8 mouse cellular contexts compared by ENCODE assay signal in genomic region chr16:45582512-45582911, GRCm38 (mm10). TPM values are rescaled to one million over a fixed set of nuclear protein-coding genes. Genes with fewer than 3 reads are reported as not detected.
DNase-seq lines count a peak whose midpoint lies in the region; ATAC-seq and TF ChIP-seq lines count a peak whose summit lies in the region.

No protein-coding gene starts in this region.

- no peaks in the 10 kb centered on the region for H3K36me3 ChIP-seq in small intestine, adult 2 months (ENCODE audit: control insufficient read depth, insufficient read depth, low read length)

- ATAC-seq in granulocyte monocyte progenitor cell, adult 5-6 weeks (replicated peaks; ENCODE audit: poor library complexity, severe bottlenecking), result peak; percentile 63; the same call in 1 of the 2 replicates

- no peak for TF ChIP-seq POLR2A in small intestine, adult 2 months (IDR thresholded peaks at IDR 0.05; ENCODE audit: low read depth, low read length)

- H3K4me1 ChIP-seq in small intestine, adult 2 months (ENCODE audit: control insufficient read depth, insufficient read depth, insufficient read length, low read length), result no peaks in the 10 kb centered on the region

- TF ChIP-seq CTCF in small intestine, adult 2 months (IDR thresholded peaks at IDR 0.05; ENCODE audit: extremely low read depth, insufficient read length, insufficient replicate concordance, low read depth, low read length), result peak; percentile 26; the same call in 1 of the 2 replicates

- 40% methylated on average over 2 of the region's 2 CpGs for WGBS in small intestine, adult 2 months

- no peak overlapping the region for H3K27ac ChIP-seq in small intestine, adult 2 months (ENCODE audit: insufficient read depth, low read depth, low read length)

- peak; percentile 1 for DNase-seq in gastrocnemius, adult 18-20 months (ENCODE audit: low spot score)
- DNase-seq in gastrocnemius, postnatal 10 days, result no peak
- peak; percentile 30 to 46 for DNase-seq in right cerebral cortex, postnatal 10 days (ENCODE audit: low spot score in 2 of 2)
- DNase-seq in right cerebral cortex, postnatal 25 days, result no peak
- no peak for DNase-seq in frontal cortex, postnatal 14 days (ENCODE audit: low spot score in 2 of 2)
- no peak for DNase-seq in MN1 (ENCODE audit: low spot score)

- H3K27me3 ChIP-seq in small intestine, adult 2 months (ENCODE audit: control insufficient read depth, insufficient read depth, low read length), result no peaks in the 10 kb centered on the region

- no peak overlapping the region for H3K4me3 ChIP-seq in small intestine, adult 2 months (ENCODE audit: low read depth, low read length)

RNA-seq across cellular contexts. Expression of gene Gcsam, which starts 27.7 kb away (rescaled TPM):
- total RNA-seq in gastrocnemius, adult 18-20 months (2021), result under 1 TPM in 1 of 2 experiments, not detected in 1; 0.17 TPM
- total RNA-seq in gastrocnemius, postnatal 10 days (2021), result under 1 TPM; 0.14 to 0.25 TPM
- total RNA-seq in granulocyte monocyte progenitor cell, adult 5-6 weeks (2014; fragmentation: Nextera tagmentation), result not detected in 2 replicates
- total RNA-seq in granulocyte monocyte progenitor cell, adult 5-6 weeks (2017), result 0.04 TPM in 1 of 2 replicates, not detected in the other
- 0.06 and 0.11 TPM in 2 replicates for polyA plus RNA-seq in small intestine, adult 2 months (2012; rRNA removed)

RNA-seq across cellular contexts. Expression of gene Slc9c1, which starts 47.4 kb away (rescaled TPM):
- not detected for total RNA-seq in gastrocnemius, adult 18-20 months (2021)
- total RNA-seq in gastrocnemius, postnatal 10 days (2021), result not detected
- total RNA-seq in granulocyte monocyte progenitor cell, adult 5-6 weeks (2014; fragmentation: Nextera tagmentation), result not detected in 2 replicates
- total RNA-seq in granulocyte monocyte progenitor cell, adult 5-6 weeks (2017), result not detected in 2 replicates
- polyA plus RNA-seq in small intestine, adult 2 months (2012; rRNA removed), result not detected in 2 replicates

RNA-seq across cellular contexts. Expression of gene Gm17783, which starts 50.7 kb away (rescaled TPM):
- not detected for total RNA-seq in gastrocnemius, adult 18-20 months (2021)
- total RNA-seq in gastrocnemius, postnatal 10 days (2021), result not detected
- total RNA-seq in granulocyte monocyte progenitor cell, adult 5-6 weeks (2014; fragmentation: Nextera tagmentation), result not detected in 2 replicates
- total RNA-seq in granulocyte monocyte progenitor cell, adult 5-6 weeks (2017), result not detected in 2 replicates
- polyA plus RNA-seq in small intestine, adult 2 months (2012; rRNA removed), result 0.93 and 1.6 TPM in 2 replicates

Comparison
In these comparisons a context has a peak if more than half of its experiments do, and no peak if none do; other contexts are left out.
1. DNase-seq: peak in gastrocnemius, adult 18-20 months (single experiment) and right cerebral cortex, postnatal 10 days (2 of 2); none in gastrocnemius, postnatal 10 days (single experiment), right cerebral cortex, postnatal 25 days (single experiment), frontal cortex, postnatal 14 days (0 of 2) and MN1 (single experiment).